Mouse (Mus musculus) embryonic facial prominence, embryonic 13.5 days (tissue): ENCODE measurements around the gene Lrrc4b. TPM values are rescaled to one million over a fixed set of nuclear protein-coding genes. Genes with fewer than 3 reads are reported as not detected.

Source experiments
- ATAC-seq: fragments of 200-750 bp; cut with Nextera tagmentation; 2 replicates; pipeline ENCODE4 v1.8.0; 2017; ENCODE audit warnings: low read depth; ENCODE audit not compliant: insufficient number of reproducible peaks, insufficient read depth, low FRiP score, low TSS enrichment
- H3K27ac ChIP-seq: fragments of 300-500 bp; sonication (generic); 2 replicates; pipeline ENCODE4 v1.5.1; 2015; ENCODE audit warnings: moderate library complexity, mild to moderate bottlenecking, inconsistent platforms
- H3K27me3 ChIP-seq: fragments of 300-500 bp; sonication (generic); 2 replicates; pipeline ENCODE4 v1.6.1; 2015; ENCODE audit warnings: mild to moderate bottlenecking, inconsistent platforms
- H3K36me3 ChIP-seq: fragments of 300-500 bp; sonication (generic); 2 replicates; pipeline ENCODE4 v1.6.1; 2015; ENCODE audit warnings: mild to moderate bottlenecking, inconsistent platforms
- H3K4me1 ChIP-seq: fragments of 300-500 bp; sonication (generic); 2 replicates; pipeline ENCODE4 v1.6.1; 2015; ENCODE audit warnings: inconsistent platforms
- H3K4me2 ChIP-seq: fragments of 300-500 bp; sonication (generic); 2 replicates; pipeline ENCODE4 v1.6.1; 2015; ENCODE audit warnings: moderate library complexity, mild to moderate bottlenecking, inconsistent platforms
- H3K4me3 ChIP-seq: fragments of 300-500 bp; sonication (generic); 2 replicates; pipeline ENCODE4 v1.5.1; 2015; ENCODE audit warnings: mild to moderate bottlenecking, inconsistent platforms
- H3K9ac ChIP-seq: fragments of 300-500 bp; sonication (generic); 2 replicates; pipeline ENCODE4 v1.6.1; 2015; ENCODE audit warnings: mild to moderate bottlenecking, inconsistent platforms
- H3K9me3 ChIP-seq: fragments of 300-500 bp; sonication (generic); 2 replicates; pipeline ENCODE4 v1.6.1; 2016; ENCODE audit warnings: inconsistent platforms
- WGBS: fragments of 180-500 bp; shearing (Covaris S2); methylation state at CpG from one replicate; pipeline ENCODE4 v1.1.7; 2015; ENCODE audit warnings: mixed read lengths; 5-methylcytosine and 5-hydroxymethylcytosine counted together
- polyA plus RNA-seq: library from polyadenylated mRNA; unstranded; fragments of >200 nt; fragmentation: Nextera tagmentation; extraction: Ambion mirVana; gene quantifications from 2 replicates; pipeline ENCODE4 v1.2.1, GENCODE M21; 2015

Lrrc4b gene
- polyA plus RNA-seq, 1 experiment from 2014 or later, result 1.5 TPM

GRCm38 (mm10) chr7:44492166-44492826, 63.5 kb downstream of the Lrrc4b start:
- Histone ChIP-seq H3K4me1 (peaks cover 16% of the 10 kb centered on the region), H3K4me3 (no peak overlapping the region), H3K27ac (no peak overlapping the region), H3K4me2 (no peak overlapping the region), H3K9ac (no peak overlapping the region), H3K27me3 (no peaks in the 10 kb centered on the region), H3K9me3 (no peaks in the 10 kb centered on the region), H3K36me3 (peaks cover 63% of the 10 kb centered on the region)
- ATAC-seq, result no peak
- 94% methylated on average over 21 of the region's 21 CpGs for WGBS

- H3K9me3 ChIP-seq, result no peaks in the 10 kb centered on the region
- 0 out of 2 replicates have a peak, but pooled peaks cover 5% of the 10 kb centered on the region for H3K27me3 ChIP-seq
- H3K27ac ChIP-seq, result no peak overlapping the region
- no peak overlapping the region for H3K4me3 ChIP-seq
- no peak for ATAC-seq
- H3K4me1 ChIP-seq, result peaks cover 19% of the 10 kb centered on the region
- WGBS, result 96% methylated on average over 12 of the region's 12 CpGs
- peak overlapping the region; percentile 84; the same call in 1 of the 2 replicates for H3K4me2 ChIP-seq
- peaks cover 51% of the 10 kb centered on the region for H3K36me3 ChIP-seq
- H3K9ac ChIP-seq, result no peak overlapping the region
Measured at GRCm38 (mm10) chr7:44494681-44495080, 65.9 kb downstream of the Lrrc4b start.

GRCm38 (mm10) chr7:44495086-44495485, 66.3 kb downstream of the Lrrc4b start:
- Histone ChIP-seq H3K36me3 (peaks cover 47% of the 10 kb centered on the region), H3K9ac (peak overlapping the region; percentile 86; the same call in 1 of the 2 replicates), H3K4me3 (peak overlapping the region; percentile 63), H3K4me2 (peak overlapping the region; percentile 84), H3K9me3 (no peaks in the 10 kb centered on the region), H3K4me1 (peaks cover 19% of the 10 kb centered on the region), H3K27ac (no peak overlapping the region), H3K27me3 (peaks cover 5% of the 10 kb centered on the region; the same call in 1 of the 2 replicates)
- no peak for ATAC-seq
- 85% methylated on average over 7 of the region's 7 CpGs for WGBS

- no peaks in the 10 kb centered on the region for H3K9me3 ChIP-seq
- ATAC-seq, result peak; percentile 89
- H3K9ac ChIP-seq, result peak within 1 kb of the TSS; percentile 86
- peaks cover 19% of the 10 kb centered on the region for H3K4me1 ChIP-seq
- H3K27me3 ChIP-seq, result peaks cover 5% of the 10 kb centered on the region; the same call in 1 of the 2 replicates
- peaks cover 36% of the 10 kb centered on the region for H3K36me3 ChIP-seq
- peak within 1 kb of the TSS; percentile 63 for H3K4me3 ChIP-seq
- peak within 1 kb of the TSS; percentile 94 for H3K27ac ChIP-seq
- peak within 1 kb of the TSS; percentile 84 for H3K4me2 ChIP-seq
- under 1% methylated on average over 58 of the region's 58 CpGs for WGBS
Measured at GRCm38 (mm10) chr7:44495992-44496770, 67.4 kb downstream of the Lrrc4b start, which contains the start of the genes Emc10 and Fam71e1. Emc10 (minus strand) TSS chr7:44496529. Fam71e1 (plus strand) TSS chr7:44496581.

GRCm38 (mm10) chr7:44496771-44497109, 67.9 kb downstream of the Lrrc4b start:
- H3K27ac ChIP-seq, result peak overlapping the region; percentile 94
- H3K36me3 ChIP-seq, result peaks cover 30% of the 10 kb centered on the region
- H3K9me3 ChIP-seq, result no peaks in the 10 kb centered on the region
- no peak; the same call in 1 of the 2 replicates for ATAC-seq
- peak overlapping the region; percentile 84 for H3K4me2 ChIP-seq
- H3K4me3 ChIP-seq, result peak overlapping the region; percentile 63
- peaks cover 19% of the 10 kb centered on the region for H3K4me1 ChIP-seq
- 1% methylated on average over 26 of the region's 26 CpGs for WGBS
- H3K9ac ChIP-seq, result peak overlapping the region; percentile 86
- peaks cover 5% of the 10 kb centered on the region; the same call in 1 of the 2 replicates for H3K27me3 ChIP-seq

- Histone ChIP-seq H3K4me1 (peaks cover 19% of the 10 kb centered on the region), H3K4me2 (peak overlapping the region; percentile 84), H3K27ac (0 out of 2 replicates have a peak overlapping the region, but pooled peaks have one; percentile 94), H3K9me3 (no peaks in the 10 kb centered on the region), H3K36me3 (peaks cover 23% of the 10 kb centered on the region), H3K27me3 (peaks cover 5% of the 10 kb centered on the region; the same call in 1 of the 2 replicates), H3K9ac (peak overlapping the region; percentile 86), H3K4me3 (peak overlapping the region; percentile 63)
- WGBS, result 81% methylated on average over 10 of the region's 10 CpGs
- ATAC-seq, result no peak
Measured at GRCm38 (mm10) chr7:44497361-44498055, 68.7 kb downstream of the Lrrc4b start.

GRCm38 (mm10) chr7:44498922-44499321, 70.1 kb downstream of the Lrrc4b start:
- H3K9me3 ChIP-seq, result no peaks in the 10 kb centered on the region
- ATAC-seq, result no peak
- peaks cover 8% of the 10 kb centered on the region; the same call in 1 of the 2 replicates for H3K36me3 ChIP-seq
- WGBS, result 64% methylated on average over 1 of the region's 1 CpGs
- peaks cover 5% of the 10 kb centered on the region; the same call in 1 of the 2 replicates for H3K27me3 ChIP-seq
- no peak overlapping the region for H3K4me2 ChIP-seq
- H3K9ac ChIP-seq, result no peak overlapping the region
- H3K4me1 ChIP-seq, result peaks cover 19% of the 10 kb centered on the region
- no peak overlapping the region for H3K27ac ChIP-seq
- no peak overlapping the region for H3K4me3 ChIP-seq

- Histone ChIP-seq H3K9ac (no peak overlapping the region), H3K4me3 (no peak overlapping the region), H3K27me3 (peaks cover 5% of the 10 kb centered on the region; the same call in 1 of the 2 replicates), H3K4me2 (no peak overlapping the region), H3K4me1 (peaks cover 14% of the 10 kb centered on the region), H3K9me3 (no peaks in the 10 kb centered on the region), H3K36me3 (no peaks in the 10 kb centered on the region), H3K27ac (no peak overlapping the region)
- no peak for ATAC-seq
- WGBS, result 64% methylated on average over 20 of the region's 20 CpGs
Measured at GRCm38 (mm10) chr7:44500046-44500445, 71.2 kb downstream of the Lrrc4b start.

- ATAC-seq, result no peak
Measured at GRCm38 (mm10) chr7:44501563-44502115, 72.8 kb downstream of the Lrrc4b start.

GRCm38 (mm10) chr7:44507491-44507890, 78.7 kb downstream of the Lrrc4b start:
- no peak overlapping the region for H3K4me3 ChIP-seq
- H3K9ac ChIP-seq, result no peak overlapping the region
- H3K4me2 ChIP-seq, result no peak overlapping the region
- peaks cover 17% of the 10 kb centered on the region for H3K27me3 ChIP-seq
- no peaks in the 10 kb centered on the region for H3K36me3 ChIP-seq
- H3K4me1 ChIP-seq, result no peaks in the 10 kb centered on the region
- no peaks in the 10 kb centered on the region for H3K9me3 ChIP-seq
- ATAC-seq, result no peak
- no peak overlapping the region for H3K27ac ChIP-seq

More at GRCm38 (mm10) chr7:44501563-44502115, 72.8 kb downstream of the Lrrc4b start:
- Histone ChIP-seq H3K4me3 (no peak overlapping the region), H3K27me3 (peaks cover 8% of the 10 kb centered on the region; the same call in 1 of the 2 replicates), H3K4me2 (no peak overlapping the region), H3K27ac (no peak overlapping the region), H3K9me3 (no peaks in the 10 kb centered on the region), H3K36me3 (no peaks in the 10 kb centered on the region), H3K4me1 (peaks cover 7% of the 10 kb centered on the region), H3K9ac (no peak overlapping the region)
- WGBS, result 41% methylated on average over 5 of the region's 5 CpGs
